Mouse (Mus musculus): ENCODE data around the gene Prl8a2.

Prl8a2 gene

DNA sequence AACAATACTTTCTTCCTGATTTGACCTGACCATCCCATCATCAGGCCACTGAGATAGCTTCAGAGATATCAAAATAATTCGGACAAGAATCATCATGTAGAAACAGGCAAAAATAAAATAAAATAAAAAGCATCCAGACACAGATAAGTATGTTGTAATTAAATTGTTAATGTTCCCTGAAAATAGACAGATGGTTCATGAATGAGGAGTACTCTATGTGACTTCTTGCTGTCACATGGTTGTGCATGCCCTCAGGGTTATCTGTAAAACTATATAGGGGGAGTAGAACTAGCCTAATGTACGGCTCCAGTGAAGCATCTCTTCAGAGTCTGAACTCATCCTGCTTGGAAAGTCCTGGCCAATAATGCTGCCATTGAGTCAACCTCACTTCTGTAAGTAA is at the start of gene Prl8a2:
TSS of gene Prl8a2 (plus strand) at position 301 of the 400 bp plus-strand sequence.
- DNase-seq: no peak

DNA sequence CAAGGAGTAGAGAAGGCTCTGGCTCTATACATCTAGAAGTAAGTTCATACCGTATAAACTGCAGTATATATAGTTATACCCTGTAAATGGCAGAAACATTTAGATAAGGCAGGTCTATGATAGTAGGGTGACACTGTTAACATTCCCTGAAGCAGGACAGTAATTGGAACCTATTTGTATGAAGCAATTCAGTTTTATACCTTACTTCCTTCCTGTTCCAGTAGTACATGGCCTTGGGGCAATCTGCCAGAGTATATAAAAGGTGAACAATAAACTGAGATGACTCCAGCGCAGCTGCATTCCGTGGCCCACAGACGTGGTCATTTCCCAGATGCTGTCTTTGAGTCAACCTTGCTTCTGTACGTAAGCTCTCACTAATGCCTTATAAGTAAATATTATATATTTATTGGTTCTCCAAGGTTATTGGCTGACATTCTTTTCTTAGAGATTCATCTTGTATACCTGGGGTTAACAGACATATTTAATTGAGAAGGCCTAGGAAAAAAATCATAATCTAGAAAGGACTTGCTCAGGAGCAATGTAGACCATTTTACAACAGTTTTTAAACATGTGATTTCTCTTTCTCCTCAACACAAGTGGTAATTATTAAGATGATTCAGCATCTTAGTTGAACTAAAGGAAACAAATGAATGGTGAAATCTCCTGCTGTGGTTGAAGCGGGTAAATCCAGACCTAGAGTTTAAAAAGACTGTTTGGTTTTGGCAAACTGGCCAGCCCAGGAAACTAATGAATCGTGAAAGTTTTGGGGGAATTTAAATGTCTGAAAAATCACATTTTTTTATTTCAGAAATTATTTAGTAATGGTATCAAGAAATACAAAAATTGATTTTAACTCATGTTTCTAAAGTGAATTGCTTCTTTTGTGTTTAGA is 32.9 kb upstream of the Prl8a2 start, which contains the start of gene Prl6a1:
TSS of gene Prl6a1 (plus strand) at position 294 of the 892 bp plus-strand sequence.
- no peak for DNase-seq

DNA sequence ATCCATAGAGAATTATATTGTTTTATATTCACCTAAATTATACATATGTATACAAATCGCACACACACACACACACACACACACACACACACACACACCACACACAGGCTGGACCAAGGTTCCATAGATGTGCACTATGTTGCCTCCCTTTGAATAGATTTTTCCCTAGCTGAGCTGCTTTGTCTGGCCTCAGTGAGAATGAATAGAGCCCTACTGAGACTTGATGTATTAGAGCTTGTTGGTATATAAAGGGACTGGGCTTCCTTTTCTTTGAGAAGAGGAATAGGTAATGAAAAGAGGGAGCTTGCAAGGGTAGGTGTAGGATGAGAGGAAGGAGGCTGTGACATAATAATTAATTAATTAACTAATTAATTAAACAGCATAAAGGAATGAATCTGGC is 10.5 kb upstream of the Prl8a2 start:
- no peak for DNase-seq

DNA sequence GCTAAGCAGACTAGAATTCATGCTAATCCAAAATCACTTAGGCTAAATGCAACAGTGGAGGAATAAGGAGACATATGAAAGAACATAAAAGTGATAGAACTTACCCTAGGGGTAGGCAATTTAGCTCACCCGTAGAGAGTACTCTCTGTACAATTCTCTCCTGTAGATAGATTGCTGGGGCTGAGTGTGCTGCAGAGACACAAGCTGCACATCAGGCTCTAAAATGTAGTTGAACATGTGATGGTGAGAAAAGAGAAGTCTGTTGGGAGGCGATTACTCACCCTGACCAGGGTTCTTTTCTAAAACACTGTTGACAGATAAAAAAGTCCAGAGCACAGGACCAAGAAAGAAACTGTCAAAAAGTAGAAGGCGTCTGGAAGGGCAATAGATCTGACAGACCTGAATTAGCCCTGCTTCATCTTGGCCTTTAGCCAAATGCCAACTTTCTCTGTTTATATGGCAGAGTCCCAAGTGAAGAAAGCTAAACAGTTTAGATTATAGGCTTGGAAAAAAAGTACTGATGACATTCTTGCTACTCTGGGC is 2.7 kb upstream of the Prl8a2 start:
- DNase-seq: no peak

DNA sequence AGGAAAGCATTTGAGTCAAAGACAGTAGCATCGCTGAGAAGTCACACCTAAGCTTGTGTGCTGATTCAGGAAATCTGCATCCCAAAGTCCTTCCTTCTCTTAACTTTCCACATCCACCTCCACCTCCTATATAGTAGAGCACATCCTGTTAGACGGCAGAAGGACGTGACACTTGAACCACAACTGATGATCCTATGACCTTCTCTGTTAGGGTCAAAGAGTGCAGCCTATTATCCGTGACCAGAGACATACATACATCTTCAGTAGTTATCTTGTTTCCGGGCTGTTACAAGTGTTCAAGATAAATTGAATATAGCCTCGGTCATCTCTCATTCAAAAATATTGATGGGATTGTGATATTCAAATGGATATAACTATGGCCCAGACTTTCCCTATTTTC is 45.3 kb downstream of the Prl8a2 start, which contains the start of gene Prl2b1:
TSS of gene Prl2b1 (minus strand) at position 101 of the 400 bp plus-strand sequence.
- DNase-seq: no peak

DNA sequence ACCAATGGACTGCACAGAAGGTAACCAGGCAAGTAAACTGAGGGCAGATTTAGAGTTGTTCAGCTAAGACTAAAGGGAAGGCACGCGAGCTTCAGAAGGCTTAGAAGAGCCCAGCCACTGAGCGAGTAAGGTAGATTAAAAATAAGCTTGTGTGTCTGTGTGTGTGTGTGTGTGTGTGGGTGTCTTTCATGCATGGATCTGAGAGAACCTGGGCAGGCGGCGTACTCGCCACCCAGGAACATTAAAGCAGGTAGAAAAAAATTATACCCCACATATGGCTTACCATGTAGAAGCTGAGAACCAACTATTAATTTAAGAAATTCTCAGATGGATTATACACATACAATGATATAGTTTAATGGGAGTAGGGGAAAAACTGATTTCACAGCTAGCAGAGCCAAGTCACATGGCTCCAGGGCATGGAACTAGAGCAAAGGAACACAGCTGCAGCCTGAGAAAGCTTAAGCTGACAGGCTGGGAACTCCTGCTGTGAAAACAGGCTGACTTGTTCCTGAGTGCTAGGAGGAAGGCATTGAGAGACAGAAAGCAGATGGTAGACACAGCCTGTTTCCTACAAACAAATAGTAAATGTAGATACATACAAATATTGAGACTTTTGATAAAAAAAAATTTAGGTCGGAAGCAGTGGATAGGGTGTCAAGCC is 53.7 kb downstream of the Prl8a2 start:
- no peak for DNase-seq

Data from thymus, postnatal 25 days (tissue).